Mouse (Mus musculus) testis, adult 2 months (tissue): ENCODE measurements around the gene Atp5b. TPM values are rescaled to one million over a fixed set of nuclear protein-coding genes. Genes with fewer than 3 reads are reported as not detected.
"Not testable (repeated sequence)": the region's sequence is repeated elsewhere in the genome, so short reads cannot be mapped to it uniquely, and the experiment has no call there.

Experiments
- H3K27ac ChIP-seq: fragments of 200-500 bp; 2 replicates; pipeline ENCODE4 v1.5.1; 2012; ENCODE audit warnings: low read depth, low read length; ENCODE audit not compliant: control insufficient read depth, insufficient read depth
- H3K27me3 ChIP-seq: fragments of 200-500 bp; 2 replicates; pipeline ENCODE4 v1.6.1; 2012; ENCODE audit warnings: mild to moderate bottlenecking, low read length, moderate library complexity; ENCODE audit not compliant: control insufficient read depth, insufficient read depth
- H3K36me3 ChIP-seq: fragments of 200-500 bp; 2 replicates; pipeline ENCODE4 v1.6.1; 2012; ENCODE audit warnings: mild to moderate bottlenecking, low read length; ENCODE audit not compliant: control insufficient read depth, insufficient read depth
- H3K4me1 ChIP-seq: fragments of 200-500 bp; 2 replicates; pipeline ENCODE4 v1.6.1; 2012; ENCODE audit warnings: low read length; ENCODE audit not compliant: control insufficient read depth, insufficient read depth
- H3K4me3 ChIP-seq: fragments of 200-500 bp; 2 replicates; pipeline ENCODE4 v1.5.1; 2012; ENCODE audit warnings: low read depth, mild to moderate bottlenecking, low read length, moderate library complexity, mixed read lengths; ENCODE audit not compliant: control insufficient read depth
- CTCF ChIP-seq: fragments of 200-500 bp; IDR thresholded peaks from 2 replicates; pipeline ENCODE4 v1.5.1; 2012; ENCODE audit warnings: low read depth, mild to moderate bottlenecking, inconsistent platforms, low read length, moderate library complexity; ENCODE audit not compliant: control insufficient read depth, insufficient read depth, insufficient replicate concordance
- POLR2A ChIP-seq: fragments of 200-500 bp; IDR thresholded peaks from 2 replicates; pipeline ENCODE4 v1.6.1; 2012; ENCODE audit warnings: low read depth, mild to moderate bottlenecking, inconsistent platforms, low read length, moderate library complexity; ENCODE audit not compliant: control insufficient read depth
- polyA plus RNA-seq: library from polyadenylated mRNA; depleted of rRNA; stranded (reverse); fragments of >200 nt; gene quantifications from 2 replicates; pipeline ENCODE4 v1.2.3, GENCODE M21; 2012

Atp5b gene
- polyA plus RNA-seq, 1 experiment: 805 TPM

GRCm38 (mm10) chr10:128043041-128043835 is 39.8 kb upstream of the Atp5b start:
- Histone ChIP-seq H3K27ac (no peak overlapping the region), H3K4me3 (no peak overlapping the region), H3K36me3 (no peaks in the 10 kb centered on the region; the same call in none of the 2 replicates), H3K4me1 (no peaks in the 10 kb centered on the region; the same call in 1 of the 2 replicates), H3K27me3 (no peaks in the 10 kb centered on the region)
- TF ChIP-seq CTCF: no peak
- no peak for TF ChIP-seq POLR2A

- no peaks in the 10 kb centered on the region for H3K36me3 ChIP-seq
- no peaks in the 10 kb centered on the region for H3K27me3 ChIP-seq
- H3K27ac ChIP-seq: no peak overlapping the region
- H3K4me3 ChIP-seq: no peak overlapping the region
- H3K4me1 ChIP-seq: no peaks in the 10 kb centered on the region
- no peak for TF ChIP-seq POLR2A
- TF ChIP-seq CTCF: no peak
Measured at GRCm38 (mm10) chr10:128048157-128048556, 34.9 kb upstream of the Atp5b start.

- Histone ChIP-seq H3K27me3 (no peaks in the 10 kb centered on the region), H3K4me3 (no peak overlapping the region), H3K36me3 (no peaks in the 10 kb centered on the region), H3K4me1 (no peaks in the 10 kb centered on the region), H3K27ac (no peak overlapping the region)
- TF ChIP-seq CTCF (no peak), POLR2A (no peak)
Measured at GRCm38 (mm10) chr10:128049741-128050140, 33.3 kb upstream of the Atp5b start.

GRCm38 (mm10) chr10:128050355-128050754 is 32.7 kb upstream of the Atp5b start:
- H3K27ac ChIP-seq: no peak overlapping the region
- no peaks in the 10 kb centered on the region for H3K4me1 ChIP-seq
- TF ChIP-seq POLR2A (no peak), CTCF (no peak)
- no peak overlapping the region for H3K4me3 ChIP-seq
- H3K27me3 ChIP-seq: no peaks in the 10 kb centered on the region
- H3K36me3 ChIP-seq: no peaks in the 10 kb centered on the region

- Histone ChIP-seq H3K4me3 (no peak overlapping the region), H3K27ac (no peak overlapping the region), H3K27me3 (no peaks in the 10 kb centered on the region), H3K4me1 (no peaks in the 10 kb centered on the region), H3K36me3 (no peaks in the 10 kb centered on the region)
- TF ChIP-seq POLR2A: no peak
- TF ChIP-seq CTCF: no peak
Measured at GRCm38 (mm10) chr10:128051589-128051988, 31.5 kb upstream of the Atp5b start.

GRCm38 (mm10) chr10:128052136-128052535 is 30.9 kb upstream of the Atp5b start:
- H3K4me3 ChIP-seq, H3K27me3 ChIP-seq, H3K4me1 ChIP-seq, H3K36me3 ChIP-seq, H3K27ac ChIP-seq: not testable (repeated sequence)

- Histone ChIP-seq H3K27ac (no peak overlapping the region), H3K4me3 (no peak overlapping the region), H3K36me3 (no peaks in the 10 kb centered on the region), H3K27me3 (no peaks in the 10 kb centered on the region), H3K4me1 (peaks cover 3% of the 10 kb centered on the region)
- TF ChIP-seq POLR2A (no peak), CTCF (no peak)
Measured at GRCm38 (mm10) chr10:128053001-128053400, 30.1 kb upstream of the Atp5b start.
